Mouse (Mus musculus): Measurements from ENCODE around the gene Icmt. TPM values are rescaled to one million over a fixed set of nuclear protein-coding genes. Genes with fewer than 3 reads are reported as not detected.
A peak's percentile ranks its signal among the peaks of the same experiment; 100 is the strongest.

Gene Icmt
- polyA plus RNA-seq, 1 experiment from 2014 or later = 20.1 TPM

GRCm38 (mm10) chr4:152350722-152351421 lies 53.8 kb downstream of the Icmt start:
- H3K4me3 ChIP-seq (replicated peaks; ENCODE audit: low read length) = no peak overlapping the region
- no peak overlapping the region for H3K4me2 ChIP-seq (ENCODE audit: low read depth, low read length)
- no peaks in the 10 kb centered on the region for H3K4me1 ChIP-seq (ENCODE audit: control insufficient read depth, insufficient read depth, low read length)
- ATAC-seq (ENCODE audit: insufficient read depth, low FRiP score) = no peak
- peaks cover 14% of the 10 kb centered on the region; the same call in 1 of the 2 replicates for H3K27me3 ChIP-seq (ENCODE audit: control insufficient read depth, insufficient read depth, low read length)
- H3K9me3 ChIP-seq (replicated peaks; ENCODE audit: control insufficient read depth, low read length) = no peaks in the 10 kb centered on the region
- H3K27ac ChIP-seq (ENCODE audit: low read length) = no peak overlapping the region
- H3K9ac ChIP-seq (ENCODE audit: low read length) = no peak overlapping the region
- whole genome bisulfite sequencing = 25% methylated on average over 8 of the region's 8 CpGs
- no peaks in the 10 kb centered on the region for H3K36me3 ChIP-seq (ENCODE audit: control insufficient read depth, insufficient read depth, low read length)

DNA sequence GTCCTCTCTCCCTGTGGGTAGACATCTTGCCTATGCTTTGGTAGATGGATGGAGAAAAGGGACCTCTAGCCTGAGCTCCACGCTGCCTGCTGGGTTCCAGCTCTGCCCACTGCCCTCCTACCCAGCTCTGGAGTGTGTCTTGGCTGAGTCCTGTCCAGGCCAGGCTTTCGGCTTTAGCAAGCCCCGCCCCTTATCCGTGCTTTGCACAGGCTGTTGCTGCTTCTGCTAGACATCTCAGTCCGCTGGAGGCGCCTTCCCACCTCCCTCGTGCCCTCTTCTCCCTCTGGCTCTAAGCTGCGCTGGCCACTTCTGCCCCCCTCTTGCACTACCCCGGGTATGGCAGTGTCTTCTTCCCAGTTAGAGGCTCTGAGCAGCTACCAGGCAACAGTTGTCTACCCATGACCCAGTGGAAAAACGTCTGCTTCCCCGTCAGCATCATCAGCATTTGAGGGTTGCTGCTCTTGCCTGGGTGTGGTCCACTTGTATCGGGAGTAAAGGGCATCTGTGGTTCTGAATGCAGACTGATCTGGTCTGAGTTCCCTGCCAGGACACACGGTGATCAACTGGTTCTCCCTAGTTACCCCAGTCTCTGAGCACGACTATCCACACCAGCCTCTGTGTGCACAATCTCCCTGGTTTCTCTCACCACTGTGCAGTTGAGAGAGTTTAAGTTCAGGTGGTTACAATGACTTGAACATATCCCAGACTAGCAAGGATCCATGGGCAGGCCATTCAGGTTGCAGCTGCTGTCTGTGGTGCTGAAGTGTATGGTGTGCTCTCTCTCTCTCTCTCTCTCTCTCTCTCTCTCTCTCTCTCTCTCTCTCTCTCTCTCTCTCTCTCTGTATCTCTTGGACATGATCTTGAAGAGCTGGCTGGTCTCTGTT lies 54.6 kb downstream of the Icmt start:
- Histone ChIP-seq H3K4me2 (ENCODE audit: low read depth, low read length) (no peak overlapping the region), H3K36me3 (ENCODE audit: control insufficient read depth, insufficient read depth, low read length) (no peaks in the 10 kb centered on the region), H3K9me3 (replicated peaks; ENCODE audit: control insufficient read depth, low read length) (no peaks in the 10 kb centered on the region), H3K27me3 (ENCODE audit: control insufficient read depth, insufficient read depth, low read length) (peaks cover 14% of the 10 kb centered on the region; the same call in 1 of the 2 replicates), H3K27ac (ENCODE audit: low read length) (no peak overlapping the region), H3K4me1 (ENCODE audit: control insufficient read depth, insufficient read depth, low read length) (no peaks in the 10 kb centered on the region), H3K4me3 (replicated peaks; ENCODE audit: low read length) (no peak overlapping the region), H3K9ac (ENCODE audit: low read length) (no peak overlapping the region)
- WGBS = 12% methylated on average over 14 of the region's 14 CpGs
- peak; percentile 56 for ATAC-seq (ENCODE audit: insufficient read depth, low FRiP score)

GRCm38 (mm10) chr4:152353886-152354637 lies 57.0 kb downstream of the Icmt start:
- no peak overlapping the region for H3K9ac ChIP-seq (ENCODE audit: low read length)
- no peaks in the 10 kb centered on the region for H3K9me3 ChIP-seq (replicated peaks; ENCODE audit: control insufficient read depth, low read length)
- peaks cover 14% of the 10 kb centered on the region; the same call in 1 of the 2 replicates for H3K27me3 ChIP-seq (ENCODE audit: control insufficient read depth, insufficient read depth, low read length)
- H3K4me2 ChIP-seq (ENCODE audit: low read depth, low read length) = no peak overlapping the region
- no peak overlapping the region for H3K4me3 ChIP-seq (replicated peaks; ENCODE audit: low read length)
- H3K4me1 ChIP-seq (ENCODE audit: control insufficient read depth, insufficient read depth, low read length) = no peaks in the 10 kb centered on the region
- no peaks in the 10 kb centered on the region for H3K36me3 ChIP-seq (ENCODE audit: control insufficient read depth, insufficient read depth, low read length)
- no peak for ATAC-seq (ENCODE audit: insufficient read depth, low FRiP score)
- WGBS = 71% methylated on average over 14 of the region's 14 CpGs
- no peak overlapping the region for H3K27ac ChIP-seq (ENCODE audit: low read length)

DNA sequence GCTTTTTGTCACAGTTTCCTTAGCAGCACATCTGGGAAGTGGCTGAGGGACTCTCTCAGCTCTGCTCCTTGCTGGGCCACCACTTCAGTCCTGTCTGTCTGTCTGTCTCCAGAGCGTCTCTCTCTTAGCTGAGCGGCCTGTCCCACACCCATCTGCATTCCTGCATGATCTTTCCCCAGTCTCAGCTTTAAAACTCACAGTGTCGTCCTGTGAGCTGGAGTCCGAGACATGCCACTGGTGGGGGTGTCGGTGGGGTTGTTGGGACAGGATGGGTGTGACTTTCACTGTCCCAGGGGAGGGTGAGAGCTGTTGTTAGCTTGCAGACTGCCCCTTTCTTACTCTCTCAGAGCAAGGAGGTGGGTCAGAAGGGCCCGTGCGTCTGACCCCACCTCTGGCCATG lies 58.6 kb downstream of the Icmt start:
- Histone ChIP-seq H3K4me2 (ENCODE audit: low read depth, low read length) (no peak overlapping the region), H3K4me3 (replicated peaks; ENCODE audit: low read length) (no peak overlapping the region), H3K36me3 (ENCODE audit: control insufficient read depth, insufficient read depth, low read length) (no peaks in the 10 kb centered on the region), H3K4me1 (ENCODE audit: control insufficient read depth, insufficient read depth, low read length) (no peaks in the 10 kb centered on the region), H3K9me3 (replicated peaks; ENCODE audit: control insufficient read depth, low read length) (no peaks in the 10 kb centered on the region), H3K27me3 (ENCODE audit: control insufficient read depth, insufficient read depth, low read length) (peaks cover 10% of the 10 kb centered on the region; the same call in 1 of the 2 replicates), H3K27ac (ENCODE audit: low read length) (no peak overlapping the region), H3K9ac (ENCODE audit: low read length) (no peak overlapping the region)
- ATAC-seq (ENCODE audit: insufficient read depth, low FRiP score) = no peak
- 74% methylated on average over 7 of the region's 7 CpGs for WGBS

Other genes with a start within 250 kb of the Icmt start
- 12.3 and 14.1 TPM in 2 replicates for gene Plekhg5, start 224.7 kb upstream of the Icmt start, polyA plus RNA-seq (2015; fragmentation: Nextera tagmentation; extraction: Ambion mirVana)
- 1.5 and 2.1 TPM in 2 replicates for gene Tnfrsf25, start 181.3 kb upstream of the Icmt start, polyA plus RNA-seq (2015; fragmentation: Nextera tagmentation; extraction: Ambion mirVana)
- gene Espn, start 144.9 kb upstream of the Icmt start, polyA plus RNA-seq (2015; fragmentation: Nextera tagmentation; extraction: Ambion mirVana) = 8.6 and 9.1 TPM in 2 replicates
- 0.56 and 0.75 TPM in 2 replicates for gene Hes2, start 138.4 kb upstream of the Icmt start, polyA plus RNA-seq (2015; fragmentation: Nextera tagmentation; extraction: Ambion mirVana)
- gene Acot7, start 119.1 kb upstream of the Icmt start, polyA plus RNA-seq (2015; fragmentation: Nextera tagmentation; extraction: Ambion mirVana) = 57.3 and 60.4 TPM in 2 replicates
- 6.0 and 6.1 TPM in 2 replicates for gene Gpr153, start 23.0 kb upstream of the Icmt start, polyA plus RNA-seq (2015; fragmentation: Nextera tagmentation; extraction: Ambion mirVana)
- not detected in 2 replicates for gene Hes3, start 5.6 kb upstream of the Icmt start, polyA plus RNA-seq (2015; fragmentation: Nextera tagmentation; extraction: Ambion mirVana)
- gene Rnf207, start 21.8 kb downstream of the Icmt start, polyA plus RNA-seq (2015; fragmentation: Nextera tagmentation; extraction: Ambion mirVana) = 0.66 and 0.84 TPM in 2 replicates
- gene Rpl22, start 28.5 kb downstream of the Icmt start, polyA plus RNA-seq (2015; fragmentation: Nextera tagmentation; extraction: Ambion mirVana) = 303 and 377 TPM in 2 replicates
- gene Chd5, start 41.4 kb downstream of the Icmt start, polyA plus RNA-seq (2015; fragmentation: Nextera tagmentation; extraction: Ambion mirVana) = 0.84 and 0.95 TPM in 2 replicates
- 2.2 and 2.4 TPM in 2 replicates for gene Nphp4, start 179.5 kb downstream of the Icmt start, polyA plus RNA-seq (2015; fragmentation: Nextera tagmentation; extraction: Ambion mirVana)
- 5.8 and 6.3 TPM in 2 replicates for gene Kcnab2, start 180.6 kb downstream of the Icmt start, polyA plus RNA-seq (2015; fragmentation: Nextera tagmentation; extraction: Ambion mirVana)

Data from stomach, embryonic 16.5 days (tissue).